Comparison of ENCODE assay signal across 8 mouse cellular contexts in genomic region chr9:77910270-77911240, GRCm38 (mm10). TPM values are rescaled to one million over a fixed set of nuclear protein-coding genes. Genes with fewer than 3 reads are reported as not detected.
DNase-seq lines count a peak whose midpoint lies in the region; ATAC-seq and TF ChIP-seq lines count a peak whose summit lies in the region.

No protein-coding gene starts in this region.

- H3K4me1 ChIP-seq in ES-Bruce4 (ENCODE audit: control insufficient read depth, insufficient read depth, low read length): peaks cover 2% of the 10 kb centered on the region
- peaks cover 21% of the 10 kb centered on the region for H3K4me1 ChIP-seq in forebrain, embryonic 13.5 days
- peaks cover 30% of the 10 kb centered on the region for H3K4me1 ChIP-seq in liver, embryonic 15.5 days (replicated peaks)
- peaks cover 2% of the 10 kb centered on the region for H3K4me1 ChIP-seq in neural tube, embryonic 11.5 days (ENCODE audit: control insufficient read depth, insufficient read depth, low read length)
- peaks cover 16% of the 10 kb centered on the region for H3K4me1 ChIP-seq in stomach, embryonic 16.5 days (ENCODE audit: control insufficient read depth, insufficient read depth, low read length)

- H3K4me3 ChIP-seq in ES-Bruce4 (ENCODE audit: low read depth, low read length): peak overlapping the region; percentile 94
- peak overlapping the region; percentile 65 for H3K4me3 ChIP-seq in forebrain, embryonic 13.5 days
- peak overlapping the region; percentile 69 for H3K4me3 ChIP-seq in liver, embryonic 15.5 days (replicated peaks)
- H3K4me3 ChIP-seq in neural tube, embryonic 11.5 days (ENCODE audit: low read depth, low read length): peak overlapping the region; percentile 66
- peak overlapping the region; percentile 76 for H3K4me3 ChIP-seq in stomach, embryonic 16.5 days (replicated peaks; ENCODE audit: low read length)

- no peaks in the 10 kb centered on the region for H3K36me3 ChIP-seq in ES-Bruce4 (ENCODE audit: control insufficient read depth, insufficient read depth, low read length, poor library complexity, severe bottlenecking)
- no peaks in the 10 kb centered on the region for H3K36me3 ChIP-seq in forebrain, embryonic 13.5 days (ENCODE audit: poor library complexity, severe bottlenecking)
- H3K36me3 ChIP-seq in liver, embryonic 15.5 days (replicated peaks): no peaks in the 10 kb centered on the region
- no peaks in the 10 kb centered on the region for H3K36me3 ChIP-seq in neural tube, embryonic 11.5 days (ENCODE audit: control insufficient read depth, insufficient read depth, low read length)
- H3K36me3 ChIP-seq in stomach, embryonic 16.5 days (ENCODE audit: control insufficient read depth, insufficient read depth, low read length): no peaks in the 10 kb centered on the region

- peak overlapping the region; percentile 69 for H3K4me2 ChIP-seq in forebrain, embryonic 13.5 days
- H3K4me2 ChIP-seq in liver, embryonic 15.5 days: peak overlapping the region; percentile 91
- H3K4me2 ChIP-seq in neural tube, embryonic 11.5 days (ENCODE audit: low read depth): peak overlapping the region; percentile 63
- H3K4me2 ChIP-seq in stomach, embryonic 16.5 days (ENCODE audit: low read depth, low read length): peak overlapping the region; percentile 65

- H3K9me3 ChIP-seq in ES-Bruce4 (replicated peaks; ENCODE audit: control insufficient read depth, insufficient read depth, low read length, poor library complexity, severe bottlenecking): no peaks in the 10 kb centered on the region
- no peaks in the 10 kb centered on the region for H3K9me3 ChIP-seq in forebrain, embryonic 13.5 days (replicated peaks)
- no peaks in the 10 kb centered on the region for H3K9me3 ChIP-seq in liver, embryonic 15.5 days (replicated peaks)
- H3K9me3 ChIP-seq in neural tube, embryonic 11.5 days (ENCODE audit: control insufficient read depth, low read length): no peaks in the 10 kb centered on the region
- 0 out of 2 replicates have a peak, but pooled peaks cover 3% of the 10 kb centered on the region for H3K9me3 ChIP-seq in stomach, embryonic 16.5 days (replicated peaks; ENCODE audit: control insufficient read depth, low read length)

- H3K9ac ChIP-seq in ES-Bruce4 (ENCODE audit: low read depth, poor library complexity, severe bottlenecking): peak overlapping the region; percentile 86
- H3K9ac ChIP-seq in forebrain, embryonic 13.5 days: peak overlapping the region; percentile 82
- H3K9ac ChIP-seq in liver, embryonic 15.5 days: peak overlapping the region; percentile 67
- H3K9ac ChIP-seq in neural tube, embryonic 11.5 days (ENCODE audit: low read length): peak overlapping the region; percentile 79
- H3K9ac ChIP-seq in stomach, embryonic 16.5 days (ENCODE audit: low read length): peak overlapping the region; percentile 89

- H3K27ac ChIP-seq in ES-Bruce4 (ENCODE audit: insufficient read depth, low read length): peak overlapping the region; percentile 52; the same call in 1 of the 2 replicates
- peak overlapping the region; percentile 83 for H3K27ac ChIP-seq in forebrain, embryonic 13.5 days
- peak overlapping the region; percentile 89 for H3K27ac ChIP-seq in liver, embryonic 15.5 days (replicated peaks)
- H3K27ac ChIP-seq in neural tube, embryonic 11.5 days (ENCODE audit: low read depth, low read length): peak overlapping the region; percentile 91
- H3K27ac ChIP-seq in stomach, embryonic 16.5 days (ENCODE audit: low read length): peak overlapping the region; percentile 97

- WGBS in forebrain, embryonic 13.5 days: under 1% methylated on average over 48 of the region's 68 CpGs
- under 1% methylated on average over 66 of the region's 68 CpGs for WGBS in liver, embryonic 15.5 days (ENCODE audit: insufficient replicate concordance)
- under 1% methylated on average over 67 of the region's 68 CpGs for WGBS in neural tube, embryonic 11.5 days
- under 1% methylated on average over 67 of the region's 68 CpGs for WGBS in stomach, embryonic 16.5 days

- H3K27me3 ChIP-seq in ES-Bruce4 (ENCODE audit: control insufficient read depth, insufficient read depth, low read length, poor library complexity, severe bottlenecking): no peaks in the 10 kb centered on the region
- no peaks in the 10 kb centered on the region for H3K27me3 ChIP-seq in forebrain, embryonic 13.5 days
- no peaks in the 10 kb centered on the region for H3K27me3 ChIP-seq in liver, embryonic 15.5 days
- H3K27me3 ChIP-seq in neural tube, embryonic 11.5 days (ENCODE audit: control insufficient read depth, insufficient read depth, low read length): no peaks in the 10 kb centered on the region
- H3K27me3 ChIP-seq in stomach, embryonic 16.5 days (ENCODE audit: control insufficient read depth, insufficient read depth, low read length): no peaks in the 10 kb centered on the region

- no peak for TF ChIP-seq CTCF in ES-Bruce4 (IDR thresholded peaks at IDR 0.05; ENCODE audit: low read depth, low read length)

- TF ChIP-seq POLR2A in ES-Bruce4 (IDR thresholded peaks at IDR 0.05; ENCODE audit: insufficient read depth, low read length): no peak

- TF ChIP-seq EP300 in ES-Bruce4 (IDR thresholded peaks at IDR 0.05; ENCODE audit: insufficient read depth, low read depth, low read length): no peak

- ATAC-seq in cerebellum, adult (ENCODE audit: insufficient number of reproducible peaks, low FRiP score, low TSS enrichment): peak; percentile 96
- peak; percentile 97 for ATAC-seq in forebrain, embryonic 13.5 days
- peak; percentile 100 for ATAC-seq in liver, embryonic 15.5 days (ENCODE audit: insufficient read depth)
- ATAC-seq in neural tube, embryonic 11.5 days (ENCODE audit: insufficient read depth, low FRiP score, low TSS enrichment): peak; percentile 98
- peak; percentile 99 for ATAC-seq in stomach, embryonic 16.5 days (ENCODE audit: insufficient read depth, low FRiP score)

- DNase-seq in heart, postnatal 10 days: peak; percentile 95 to 96
- DNase-seq in kidney, postnatal 4 days: peak; percentile 94 to 97
- DNase-seq in neural tube, embryonic 11.5 days (ENCODE audit: low spot score): peak; percentile 93

- intact Hi-C loops in heart, postnatal 10 days (cut with DNase I): loop anchor here (1.0 to 2.0 kb wide), 3 partner anchors 96 to 156 kb away; partner anchors contain the start of gene Gclc

RNA-seq across cellular contexts. Expression of gene Elovl5, which starts 6.6 kb away (rescaled TPM):
- 113 and 115 TPM in 2 replicates for polyA plus RNA-seq in ES-Bruce4 (2011; ENCODE audit: insufficient read depth, insufficient read length, low read depth, missing spikeins)
- 60.9 and 61.6 TPM in 2 replicates for polyA plus RNA-seq in forebrain, embryonic 13.5 days (2015; fragmentation: Nextera tagmentation; extraction: Ambion mirVana)
- 10 to 100 TPM; 53.9 to 56.7 TPM for total RNA-seq in heart, postnatal 10 days (2021)
- 17.9 and 19.5 TPM in 2 replicates for polyA plus RNA-seq in liver, embryonic 15.5 days (2015; fragmentation: Nextera tagmentation; extraction: Ambion mirVana)
- polyA plus RNA-seq in neural tube, embryonic 11.5 days (2014; fragmentation: Nextera tagmentation; extraction: Ambion mirVana): 96.1 and 98.2 TPM in 2 replicates
- 66.8 and 67.6 TPM in 2 replicates for polyA plus RNA-seq in stomach, embryonic 16.5 days (2015; fragmentation: Nextera tagmentation; extraction: Ambion mirVana)

Comparison
In these comparisons a context has a peak if more than half of its experiments do, and no peak if none do; other contexts are left out.
1. Peak in every context shown above with its lines: DNase-seq, ATAC-seq, H3K4me3 ChIP-seq and H3K27ac ChIP-seq.